Mouse (Mus musculus) stomach, postnatal 0 days (tissue): ENCODE measurements around the gene C1qbp.

Experiments
- CTCF ChIP-seq: IDR thresholded peaks from 2 replicates; pipeline ENCODE4 v1.5.1; 2016; ENCODE audit warnings: antibody characterized with exemption, low read depth, mild to moderate bottlenecking, moderate library complexity
- EP300 ChIP-seq: optimal IDR thresholded peaks from 2 replicates; pipeline ENCODE3; 2016; ENCODE audit warnings: antibody characterized with exemption

DNA sequence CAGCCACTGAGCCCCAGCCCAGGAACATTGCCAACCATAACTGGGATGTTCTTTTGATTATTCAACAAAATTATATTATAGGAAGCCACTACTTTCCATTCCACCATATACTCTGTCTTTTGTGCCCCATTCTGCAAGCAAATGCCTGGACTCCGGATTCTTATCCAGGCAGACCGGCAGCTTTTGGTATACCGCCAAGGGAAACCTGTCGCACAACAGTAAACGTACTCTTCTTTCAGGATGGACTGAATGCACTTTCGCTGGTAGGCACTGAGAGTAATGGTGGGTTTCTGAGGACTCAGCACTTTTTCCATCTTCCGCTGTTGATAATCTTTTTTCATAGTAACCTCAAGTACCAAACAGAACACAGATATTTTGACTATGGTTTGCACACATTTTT lies 39.2 kb downstream of the C1qbp start:
- TF ChIP-seq EP300 (no peak), CTCF (no peak)
